In the genomic region with DNA sequence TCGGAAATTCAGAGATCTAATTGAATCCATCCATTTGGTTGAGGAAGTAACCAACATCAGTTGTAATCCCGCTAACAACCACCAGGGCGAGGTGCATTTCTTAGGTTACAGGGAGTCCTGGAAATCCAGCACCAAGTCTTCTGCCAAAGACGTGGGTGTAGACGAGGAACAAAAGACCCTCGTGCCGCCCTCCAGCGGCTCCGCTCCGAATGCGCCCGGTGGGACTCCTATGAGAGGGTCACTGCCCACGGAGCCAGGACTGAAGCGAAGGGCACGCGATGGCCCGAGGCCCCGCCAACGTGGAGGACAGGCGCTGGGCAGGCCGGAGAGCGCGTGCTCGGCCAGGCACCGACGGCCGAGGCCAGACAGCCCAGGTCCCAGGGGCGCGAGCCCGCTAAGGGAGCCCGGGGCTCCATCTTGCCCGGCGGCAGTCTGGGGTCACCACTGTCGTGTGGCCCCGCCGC, we compare ENCODE assay signal across 8 mouse cellular contexts. TPM values are rescaled to one million over a fixed set of nuclear protein-coding genes. Genes with fewer than 3 reads are reported as not detected.
A peak's percentile ranks its signal among the peaks of the same experiment; 100 is the strongest.
DNase-seq lines count a peak whose midpoint lies in the region; ATAC-seq and TF ChIP-seq lines count a peak whose summit lies in the region.

No protein-coding gene starts in this region.

- intact Hi-C loops in gastrocnemius, postnatal 14 days (cut with DNase I; ENCODE audit: low total_unique reads) = no loop called here
- intact Hi-C loops in left cerebral cortex, postnatal 10 days (cut with DNase I) = loop anchor here (10.0 kb wide), 1 partner anchor 71 kb away; the partner anchor contains the start of gene Zmym5

- peak; percentile 80 to 93 for DNase-seq in adrenal gland, adult (ENCODE audit: inconsistent age in 2 of 2, low spot score in 1 of 2)
- peak; percentile 78 for DNase-seq in gastrocnemius, postnatal 14 days
- peak; percentile 81 to 87 for DNase-seq in left cerebral cortex, postnatal 10 days (ENCODE audit: extremely low spot score in 1 of 2, low spot score in 2 of 2)
- DNase-seq in right cerebral cortex, postnatal 10 days (ENCODE audit: low spot score in 2 of 2) = peak; percentile 89 to 91
- DNase-seq in urinary bladder, postnatal 14 days (ENCODE audit: low spot score) = peak; percentile 86

- TF ChIP-seq CTCF in cortical plate, adult 2 months (IDR thresholded peaks at IDR 0.05; ENCODE audit: extremely low read depth, insufficient read depth, low read length) = peak; percentile 30; the same call in 1 of the 2 replicates

- peaks cover 3% of the 10 kb centered on the region; the same call in 1 of the 2 replicates for H3K4me1 ChIP-seq in cortical plate, adult 2 months (ENCODE audit: control insufficient read depth, insufficient read depth, low read length)

- peak overlapping the region; percentile 45; the same call in 1 of the 2 replicates for H3K4me3 ChIP-seq in cortical plate, adult 2 months (ENCODE audit: insufficient read depth, low read length)

- ATAC-seq in inflammation-experienced regulatory T-cells, adult 6 months = peak; percentile 42
- ATAC-seq in megakaryocyte progenitor cell, adult 5-6 weeks (replicated peaks; ENCODE audit: poor library complexity) = peak; percentile 47

- no peak for TF ChIP-seq POLR2A in cortical plate, adult 2 months (IDR thresholded peaks at IDR 0.05; ENCODE audit: extremely low read depth, insufficient read depth, low read length)

- peak overlapping the region; percentile 70; the same call in 1 of the 2 replicates for H3K27ac ChIP-seq in cortical plate, adult 2 months (ENCODE audit: insufficient read depth, low read length)

RNA-seq across cellular contexts. Expression of gene Zmym2, which starts 1.1 kb away (rescaled TPM):
- 40.7 and 41.8 TPM in 2 replicates for polyA plus RNA-seq in cortical plate, adult 2 months (2012; rRNA removed)
- 10 to 100 TPM; 26.2 to 29.5 TPM for total RNA-seq in gastrocnemius, postnatal 14 days (2021)
- polyA plus RNA-seq in inflammation-experienced regulatory T-cells, adult 6 months (2017; shearing (Covaris generic)) = 10 to 100 TPM; 35.1 to 67.2 (median 57.1) TPM
- 10 to 100 TPM; 82.9 to 88.8 TPM for total RNA-seq in left cerebral cortex, postnatal 10 days (2021)
- 68.5 and 70.2 TPM in 2 replicates for total RNA-seq in megakaryocyte progenitor cell, adult 5-6 weeks (2015)
- total RNA-seq in megakaryocyte progenitor cell, adult 5-6 weeks (2017) = 23.9 and 45.6 TPM in 2 replicates

Comparison
In these comparisons a context has a peak if more than half of its experiments do, and no peak if none do; other contexts are left out.
1. Peak in every context shown above with its lines: DNase-seq, ATAC-seq, H3K4me3 ChIP-seq and H3K27ac ChIP-seq.